Mouse (Mus musculus) splenic B cell, adult 2 months (primary cell): Measurements from ENCODE around the gene Gins3.
"Not testable (repeated sequence)": the region's sequence is repeated elsewhere in the genome, so short reads cannot be mapped to it uniquely, and the experiment has no call there.

ENCODE experiments used
- DNase-seq: peaks from one replicate; pipeline ENCODE4 v3.0.0-alpha.2; 2011; ENCODE audit warnings: low read depth, low spot score
- H3K27me3 ChIP-seq: 2 replicates; pipeline ENCODE4 v1.6.1; 2012; ENCODE audit warnings: mild to moderate bottlenecking, low read length, moderate library complexity, mixed read lengths; ENCODE audit not compliant: control insufficient read depth, poor library complexity, insufficient read depth, severe bottlenecking
- H3K36me3 ChIP-seq: 2 replicates; pipeline ENCODE4 v1.6.1; 2012; ENCODE audit warnings: mild to moderate bottlenecking, low read length, moderate library complexity, mixed read lengths; ENCODE audit not compliant: control insufficient read depth, poor library complexity, insufficient read depth, severe bottlenecking

Gins3 gene

GRCm38 (mm10) chr8:95633262-95634062 lies at the start of gene Gins3:
Gene Gins3, plus strand, starts transcription at chr8:95633453.
- Histone ChIP-seq H3K36me3 (no peaks in the 10 kb centered on the region), H3K27me3 (no peaks in the 10 kb centered on the region)
- peak; percentile 93 for DNase-seq

GRCm38 (mm10) chr8:95587339-95587738 lies 45.9 kb upstream of the Gins3 start:
- no peaks in the 10 kb centered on the region for H3K36me3 ChIP-seq
- no peak for DNase-seq
- no peaks in the 10 kb centered on the region for H3K27me3 ChIP-seq

GRCm38 (mm10) chr8:95589282-95589681 lies 44.0 kb upstream of the Gins3 start:
- DNase-seq = no peak
- Histone ChIP-seq H3K27me3 (no peaks in the 10 kb centered on the region), H3K36me3 (no peaks in the 10 kb centered on the region)

- H3K27me3 ChIP-seq = no peaks in the 10 kb centered on the region
- DNase-seq = no peak
- no peaks in the 10 kb centered on the region for H3K36me3 ChIP-seq
These were observed 42.7 kb upstream of the Gins3 start for GRCm38 (mm10) chr8:95590539-95590938.

GRCm38 (mm10) chr8:95592131-95592780 lies 41.0 kb upstream of the Gins3 start:
- H3K27me3 ChIP-seq = no peaks in the 10 kb centered on the region
- H3K36me3 ChIP-seq = no peaks in the 10 kb centered on the region
- DNase-seq = no peak

GRCm38 (mm10) chr8:95593439-95594393 lies 39.5 kb upstream of the Gins3 start:
- Histone ChIP-seq H3K36me3 (no peaks in the 10 kb centered on the region), H3K27me3 (no peaks in the 10 kb centered on the region)
- DNase-seq = no peak

GRCm38 (mm10) chr8:95595131-95595530 lies 38.1 kb upstream of the Gins3 start:
- Histone ChIP-seq H3K27me3 (no peaks in the 10 kb centered on the region), H3K36me3 (no peaks in the 10 kb centered on the region)
- no peak for DNase-seq

GRCm38 (mm10) chr8:95596841-95597241 lies 36.4 kb upstream of the Gins3 start:
- no peak for DNase-seq
- H3K27me3 ChIP-seq = no peaks in the 10 kb centered on the region
- H3K36me3 ChIP-seq = no peaks in the 10 kb centered on the region

GRCm38 (mm10) chr8:95599861-95600260 lies 33.4 kb upstream of the Gins3 start:
- DNase-seq = peak; percentile 61
- Histone ChIP-seq H3K36me3 (no peaks in the 10 kb centered on the region), H3K27me3 (no peaks in the 10 kb centered on the region)

GRCm38 (mm10) chr8:95601306-95601705 lies 31.9 kb upstream of the Gins3 start:
- Histone ChIP-seq H3K36me3 (no peaks in the 10 kb centered on the region), H3K27me3 (no peaks in the 10 kb centered on the region)
- DNase-seq = no peak

- no peaks in the 10 kb centered on the region for H3K36me3 ChIP-seq
- H3K27me3 ChIP-seq = no peaks in the 10 kb centered on the region
- no peak for DNase-seq
These were observed 31.1 kb upstream of the Gins3 start for GRCm38 (mm10) chr8:95602168-95602567.

GRCm38 (mm10) chr8:95606509-95606908 lies 26.7 kb upstream of the Gins3 start:
- H3K36me3 ChIP-seq, DNase-seq, H3K27me3 ChIP-seq: not testable (repeated sequence)

- Histone ChIP-seq H3K27me3 (no peaks in the 10 kb centered on the region), H3K36me3 (no peaks in the 10 kb centered on the region)
- DNase-seq = no peak
These were observed 26.0 kb upstream of the Gins3 start for GRCm38 (mm10) chr8:95607210-95607609.

GRCm38 (mm10) chr8:95609406-95609805 lies 23.8 kb upstream of the Gins3 start:
- H3K27me3 ChIP-seq = no peaks in the 10 kb centered on the region
- no peaks in the 10 kb centered on the region for H3K36me3 ChIP-seq
- DNase-seq = no peak

- Histone ChIP-seq H3K36me3 (no peaks in the 10 kb centered on the region), H3K27me3 (no peaks in the 10 kb centered on the region)
- no peak for DNase-seq
These were observed 22.5 kb upstream of the Gins3 start for GRCm38 (mm10) chr8:95610749-95611148.
